Mouse (Mus musculus) T-helper 17 cell (primary cell): Measurements from ENCODE around the gene Ndufa3.
"Not testable (repeated sequence)": the region's sequence is repeated elsewhere in the genome, so short reads cannot be mapped to it uniquely, and the experiment has no call there.

Experiments
- in situ Hi-C, 2 experiments: fragments of 300-600 bp; cut with MboI, MseI; formaldehyde crosslinking; loops; 1 replicate in 1 of 2; 2 replicates in 1 of 2; pipeline ENCODE4 v1.15.1; 2025; ENCODE audit warnings: high pct_unique_total_duplicates in 2 of 2

The Ndufa3 gene

DNA sequence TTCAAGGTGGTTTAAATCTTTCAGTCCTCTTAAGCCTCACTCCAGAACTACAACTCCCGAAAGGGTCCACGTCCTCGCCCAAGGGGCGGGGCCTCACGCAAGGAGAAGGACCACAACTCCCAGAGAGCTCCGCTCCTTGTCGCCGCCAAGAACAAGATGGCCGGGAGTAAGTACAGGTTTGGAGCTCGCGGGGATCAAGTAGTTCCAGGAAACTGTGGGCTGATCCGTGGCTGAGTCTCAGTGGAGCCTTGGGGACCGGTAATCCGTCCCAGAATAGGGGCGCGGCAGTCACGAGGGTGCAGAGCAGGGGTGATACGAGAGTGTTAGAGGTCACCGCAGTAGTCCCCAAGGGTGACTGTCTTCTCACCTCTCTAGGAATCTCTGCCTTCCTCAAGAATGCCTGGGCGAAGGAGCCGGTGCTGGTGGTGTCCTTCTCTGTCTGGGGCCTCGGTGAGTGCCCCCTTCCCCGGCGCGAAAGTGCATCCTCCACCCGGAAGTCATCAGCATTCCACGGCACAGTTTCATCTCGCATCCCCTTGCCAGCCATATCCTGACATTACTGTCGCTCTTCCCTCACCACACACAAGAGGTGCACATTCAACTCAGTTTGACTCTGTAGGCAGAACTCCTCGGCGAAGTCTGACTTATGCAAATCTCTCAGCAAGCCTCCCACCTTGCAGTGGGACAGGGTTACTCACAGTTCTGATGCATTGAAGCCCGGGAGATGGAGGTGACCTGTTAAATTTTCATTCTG lies at the start of gene Ndufa3:
Ndufa3 (plus strand) TSS at position 132 of the 754 bp plus-strand sequence.
- in situ Hi-C loops: loop anchor here in 1 of 2 experiments (25.0 kb wide), 1 partner anchor 220 kb away; the partner anchor contains the start of genes Gm15448 and Pira2

DNA sequence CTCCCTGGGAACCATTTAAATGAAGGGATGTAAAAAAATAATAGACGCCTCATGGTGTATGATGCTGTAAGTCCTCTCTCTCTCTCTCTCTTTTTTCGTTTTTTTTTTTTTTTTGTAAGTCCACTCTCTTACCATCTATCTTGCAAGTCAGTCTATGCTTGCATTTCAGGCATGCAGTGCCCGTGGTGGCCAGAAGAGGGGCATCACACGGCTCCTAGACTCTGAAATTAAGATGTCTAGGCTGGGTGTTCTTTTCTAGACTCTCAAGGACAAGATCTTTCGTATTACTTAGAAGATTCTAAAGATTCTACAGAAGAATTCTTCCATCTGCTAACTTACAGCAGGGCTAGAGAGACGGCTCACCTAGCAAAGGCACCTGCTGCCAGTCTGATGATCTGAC lies 47.4 kb upstream of the Ndufa3 start:
- in situ Hi-C loops: loop anchor here (5.0 to 10.0 kb wide), 4 partner anchors 57 to 347 kb away; partner anchors contain the start of gene Tarm1 (in 1 of the 2)

DNA sequence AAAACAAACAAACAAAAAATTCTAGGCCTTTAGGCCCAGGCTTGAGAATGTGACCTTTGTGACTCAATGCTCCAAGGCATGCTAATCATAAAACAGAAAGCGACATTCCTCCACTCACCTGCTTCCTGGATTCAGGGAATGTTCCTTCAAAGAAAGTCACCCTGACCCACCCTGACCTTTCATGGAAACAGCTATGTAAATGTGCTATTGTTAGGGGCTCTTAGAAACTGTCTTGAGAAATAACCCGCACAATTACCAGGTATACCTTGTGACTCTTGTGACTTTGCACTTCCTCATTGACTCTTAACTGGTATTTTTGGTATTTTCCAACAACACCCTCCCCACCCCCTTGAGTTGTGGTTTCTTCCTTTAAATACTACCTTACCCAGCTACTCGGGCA lies 46.6 kb upstream of the Ndufa3 start:
- in situ Hi-C loops: not testable (repeated sequence)

DNA sequence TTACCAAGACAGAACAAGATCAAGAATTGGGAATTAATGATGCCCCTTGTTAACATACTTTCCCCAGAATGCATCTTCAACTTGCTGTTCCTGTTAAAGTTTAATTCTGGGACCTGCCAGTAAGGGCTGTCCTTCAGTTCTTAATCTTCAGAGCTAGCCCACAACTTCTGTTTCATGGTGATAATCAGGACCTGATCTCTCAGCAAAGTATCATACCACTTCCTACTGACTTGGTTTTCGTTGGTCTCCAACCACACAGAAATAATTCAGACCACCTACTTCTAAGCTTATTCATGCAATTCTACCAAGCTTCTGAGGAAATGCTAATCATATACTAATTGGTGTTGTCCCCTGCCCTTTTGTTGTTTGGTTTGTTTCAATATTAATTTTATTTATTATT lies 45.3 kb upstream of the Ndufa3 start:
- in situ Hi-C loops: no loop called here

DNA sequence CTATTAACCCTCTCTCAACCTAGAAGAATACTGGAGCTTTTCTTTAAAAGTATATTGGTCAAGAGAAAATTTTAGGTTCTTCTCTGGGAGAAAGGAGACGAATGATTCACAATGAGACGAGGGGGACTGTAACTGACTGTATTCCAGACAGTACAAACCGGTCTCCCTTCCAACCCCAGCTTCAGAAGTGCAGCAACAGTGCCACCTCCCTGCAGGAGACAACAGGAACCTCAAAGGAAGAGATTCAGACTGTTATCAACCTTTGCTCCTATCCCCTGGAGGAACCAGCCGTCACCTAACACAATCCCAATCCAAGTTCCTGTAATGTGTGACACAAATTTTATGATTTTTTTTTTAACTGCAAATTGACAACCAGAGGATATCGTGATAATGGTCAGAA lies 43.0 kb upstream of the Ndufa3 start:
- in situ Hi-C loops: no loop called here

DNA sequence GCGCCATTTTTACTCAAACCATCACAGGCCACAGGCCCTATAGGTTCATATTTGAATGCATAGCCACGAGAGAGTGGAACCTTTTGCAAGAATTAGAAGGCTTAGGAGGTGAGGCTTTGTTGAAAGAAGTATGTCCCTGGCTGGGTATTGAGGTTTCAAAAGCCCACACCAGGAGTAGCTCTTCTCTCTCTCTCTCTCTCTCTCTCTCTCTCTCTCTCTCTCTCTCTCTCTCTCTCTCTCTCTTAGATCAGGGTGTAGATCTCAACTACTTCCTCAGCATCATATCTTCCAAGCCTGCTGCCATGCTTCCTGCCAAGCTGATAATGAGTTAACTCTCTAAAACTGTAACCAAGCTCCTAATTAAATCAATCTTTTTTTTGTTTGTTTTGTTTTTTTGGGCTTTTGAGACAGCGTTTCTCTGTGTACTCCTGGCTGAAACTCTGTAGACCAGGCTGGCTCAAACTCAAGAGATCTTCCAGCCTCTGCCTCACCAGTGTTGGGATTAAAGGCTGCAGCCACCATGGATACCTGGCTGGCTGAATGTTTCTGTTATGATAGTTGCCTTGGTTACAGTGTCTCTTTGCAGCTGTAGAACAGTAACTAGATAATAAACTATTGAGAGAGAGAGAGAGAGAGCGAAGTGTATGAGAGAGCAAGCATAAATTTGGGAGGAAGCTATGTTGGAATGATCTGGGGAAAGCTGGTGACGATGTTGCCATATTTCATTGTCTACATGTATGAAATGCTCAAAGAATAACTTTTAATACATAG lies 40.6 kb upstream of the Ndufa3 start:
- in situ Hi-C loops: no loop called here

DNA sequence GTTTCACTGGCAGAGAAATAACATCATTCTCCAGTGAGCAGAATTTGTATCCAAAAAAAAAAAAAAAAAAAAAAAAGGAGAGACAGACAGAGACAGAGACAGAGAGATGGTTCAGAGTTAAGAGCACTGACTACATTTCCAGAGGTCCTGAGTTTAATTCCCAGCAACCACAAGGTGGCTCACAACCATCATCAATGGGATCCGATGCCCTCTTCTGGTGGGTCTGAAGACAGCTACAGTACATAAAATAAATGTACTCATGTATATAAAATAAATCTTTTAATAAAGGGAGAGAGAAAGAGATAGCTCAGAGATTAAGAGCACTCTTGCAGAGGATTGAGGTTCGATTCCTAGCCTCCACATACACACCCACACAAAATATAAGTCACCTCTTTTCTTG lies 39.0 kb upstream of the Ndufa3 start:
- in situ Hi-C loops: no loop called here

DNA sequence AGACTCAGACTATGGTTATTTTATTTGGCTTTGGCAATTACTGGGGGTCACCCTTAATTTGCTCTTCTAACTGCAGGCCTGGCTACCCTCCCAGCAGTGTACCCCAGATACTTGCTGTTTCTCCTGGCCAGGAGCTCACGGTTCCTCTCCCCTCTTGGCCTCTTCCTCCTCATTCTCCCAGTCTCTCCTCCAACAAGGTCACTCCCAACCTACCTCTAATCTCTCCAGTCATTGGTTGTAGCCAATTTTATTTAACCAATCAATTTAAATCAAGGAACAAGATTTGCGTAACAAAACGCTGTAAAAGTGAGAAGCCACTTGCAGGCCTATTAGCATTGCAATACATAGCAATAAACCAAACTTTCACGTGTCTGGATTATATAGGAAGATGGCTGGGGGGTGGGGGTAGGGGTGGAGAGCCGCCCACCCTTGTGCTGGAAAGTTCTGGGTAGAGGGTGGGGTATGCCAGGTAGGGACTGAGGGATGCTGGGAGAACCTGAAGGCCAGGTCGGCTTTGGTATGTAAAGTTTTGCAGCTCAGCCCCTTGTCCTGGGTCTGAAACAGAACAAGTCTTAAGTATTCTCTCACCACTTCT lies 38.1 kb upstream of the Ndufa3 start:
- in situ Hi-C loops: no loop called here

DNA sequence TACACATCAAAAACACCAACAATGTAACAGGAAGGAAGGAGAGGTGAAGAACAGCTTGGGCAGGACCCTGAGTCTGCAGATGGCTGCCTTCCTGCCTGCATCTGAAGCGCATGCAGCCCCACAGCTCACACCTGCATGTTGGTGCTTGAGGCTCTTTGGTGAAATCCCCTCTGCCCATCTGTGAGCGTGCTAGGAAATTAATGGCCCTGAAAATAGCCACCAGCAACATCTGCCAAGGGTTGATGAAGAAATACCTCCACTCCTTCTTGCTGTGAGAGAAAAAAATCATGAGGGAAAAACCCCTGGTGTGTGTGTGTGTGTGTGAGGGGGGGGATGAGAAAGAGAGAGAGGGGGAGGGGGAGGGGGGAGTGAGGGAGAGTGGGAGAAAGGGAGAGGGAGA lies 37.1 kb upstream of the Ndufa3 start:
- in situ Hi-C loops: no loop called here

DNA sequence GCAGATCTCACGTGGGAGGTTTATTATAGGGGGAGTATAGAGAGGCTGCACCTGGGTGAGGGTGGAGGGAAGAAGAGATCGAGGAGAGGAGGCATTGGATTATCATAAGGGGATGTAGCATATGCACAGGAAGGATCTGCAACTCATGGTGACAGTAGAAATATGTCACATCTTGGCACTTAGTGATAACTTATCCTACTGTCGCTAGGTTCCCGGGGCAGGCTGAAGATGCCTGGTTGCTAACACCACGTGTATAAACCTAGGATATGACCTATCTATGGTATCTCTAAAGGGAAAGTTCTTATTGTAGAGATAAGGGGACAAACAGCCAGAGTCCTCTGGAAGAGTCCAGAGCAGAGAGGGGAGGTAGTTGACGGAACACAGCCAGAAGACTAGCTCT lies 31.4 kb upstream of the Ndufa3 start:
- in situ Hi-C loops: no loop called here

DNA sequence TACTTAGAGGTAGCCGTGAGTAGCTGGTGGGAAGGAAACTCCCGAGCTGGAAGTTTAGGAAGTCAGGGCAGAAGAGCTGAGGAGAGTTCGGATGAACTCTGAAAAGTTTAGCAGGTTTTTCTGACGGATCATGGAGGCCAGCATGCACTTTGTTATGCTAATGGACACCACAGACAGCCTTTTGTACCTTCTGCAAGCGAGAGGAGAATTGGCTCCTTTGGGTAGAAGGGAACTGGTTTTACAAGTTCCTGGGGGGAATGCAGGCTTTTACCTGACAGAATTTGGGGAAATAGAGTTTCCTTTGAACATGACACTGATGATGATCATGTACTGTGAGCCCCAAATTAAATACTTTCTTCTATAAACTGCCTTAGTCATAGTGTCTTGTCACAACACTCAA lies 30.9 kb upstream of the Ndufa3 start:
- in situ Hi-C loops: no loop called here

DNA sequence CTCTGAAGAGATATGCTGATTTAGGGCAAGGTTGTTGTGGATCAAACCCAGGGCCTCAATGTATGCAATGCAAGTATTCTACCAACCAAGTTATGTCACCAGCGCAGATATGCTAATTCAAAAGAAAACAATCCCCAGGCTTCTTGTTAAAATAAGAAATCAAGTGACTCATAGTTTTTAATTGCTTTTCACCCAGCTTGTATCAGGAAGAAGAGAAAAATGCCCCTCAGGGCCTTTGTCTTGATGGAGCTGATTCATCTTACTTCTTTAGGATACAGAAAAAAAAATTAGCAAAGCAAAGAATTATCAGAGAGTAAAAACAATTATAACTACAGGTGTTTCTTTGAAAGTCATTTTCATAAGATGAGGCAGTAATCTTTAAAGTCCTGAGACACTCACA lies 29.9 kb upstream of the Ndufa3 start:
- in situ Hi-C loops: no loop called here

DNA sequence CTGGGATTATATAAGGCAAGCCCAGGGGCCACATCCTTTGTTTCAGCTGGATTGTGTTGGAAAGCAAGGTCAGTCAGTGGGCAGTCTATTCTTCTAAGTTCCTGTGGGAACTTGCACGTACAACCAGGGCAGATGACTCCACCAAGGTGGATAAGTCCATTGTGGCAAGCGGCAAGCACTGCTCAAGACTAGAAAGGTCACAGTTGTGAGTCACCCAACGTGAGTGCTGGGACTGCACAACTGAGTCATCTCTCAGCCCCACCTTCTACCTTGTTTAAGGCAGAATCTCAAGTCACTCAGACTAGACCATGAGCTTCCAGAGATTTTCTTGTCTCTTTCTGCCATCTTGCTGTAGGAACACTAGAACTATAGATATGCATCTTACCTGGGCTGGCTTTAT lies 26.6 kb upstream of the Ndufa3 start:
- in situ Hi-C loops: loop anchor here (5.0 to 10.0 kb wide), 2 partner anchors 368 to 834 kb away; no protein-coding TSS in a partner anchor

DNA sequence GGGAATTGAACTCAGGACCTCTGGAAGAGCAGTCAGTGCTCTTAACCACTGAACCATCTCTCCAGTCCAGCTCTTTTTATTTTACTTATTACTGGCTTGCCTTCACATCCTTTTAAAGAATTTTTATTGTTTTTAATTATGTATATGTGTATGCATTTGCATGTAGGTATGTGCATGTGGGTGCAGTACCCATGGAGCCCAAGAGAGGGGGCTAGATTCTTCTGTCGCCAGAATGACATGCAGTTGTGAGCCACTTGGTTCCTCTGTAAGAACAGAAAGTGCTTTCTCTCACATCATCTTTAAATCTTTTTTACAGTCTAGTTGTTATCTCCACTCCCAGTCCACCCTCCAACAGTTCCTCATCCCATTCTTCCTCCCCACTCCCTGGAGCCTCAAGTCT lies 25.6 kb upstream of the Ndufa3 start:
- in situ Hi-C loops: loop anchor here (5.0 to 10.0 kb wide), 2 partner anchors 369 to 833 kb away; no protein-coding TSS in a partner anchor

DNA sequence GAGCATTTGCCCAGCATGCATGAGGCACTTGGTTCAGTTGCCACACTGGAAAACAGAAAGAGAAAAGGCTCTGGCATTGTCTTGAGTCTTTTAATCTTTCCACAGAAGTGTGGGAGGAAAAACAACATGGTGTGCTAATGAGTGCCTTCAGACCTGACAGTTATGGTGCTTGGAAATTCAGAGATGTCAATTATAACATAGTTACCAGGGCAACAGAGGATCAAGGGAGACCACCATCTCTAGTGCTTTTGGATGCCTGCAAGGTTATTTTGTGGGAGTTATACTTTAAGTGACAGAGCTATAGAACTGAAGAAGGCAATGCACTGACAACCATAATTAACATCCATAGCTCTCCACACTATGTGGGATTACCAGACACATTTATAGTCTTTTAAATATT lies 23.3 kb upstream of the Ndufa3 start:
- in situ Hi-C loops: loop anchor here (5.0 to 10.0 kb wide), 2 partner anchors 372 to 831 kb away; no protein-coding TSS in a partner anchor

DNA sequence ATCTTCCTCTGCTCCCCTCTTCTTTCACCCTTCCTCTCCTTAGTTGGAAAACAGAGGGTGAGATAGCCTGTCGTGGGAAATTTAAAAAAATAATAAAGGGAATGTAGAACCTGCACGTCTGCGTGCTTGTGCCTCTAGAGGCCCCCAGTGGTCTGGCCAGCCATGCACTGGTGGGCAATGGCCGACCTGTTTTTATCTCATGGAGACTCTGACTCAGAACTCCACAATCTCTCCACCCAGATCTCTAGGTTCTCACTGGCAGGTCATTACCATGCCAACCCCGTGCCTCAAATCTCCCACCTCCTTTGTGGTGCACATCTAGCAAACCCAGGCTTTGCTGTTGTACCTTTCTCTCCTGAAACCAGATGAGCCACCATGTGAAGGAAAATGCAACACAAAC lies 22.5 kb upstream of the Ndufa3 start:
- in situ Hi-C loops: loop anchor here (5.0 to 10.0 kb wide), 2 partner anchors 372 to 830 kb away; no protein-coding TSS in a partner anchor

DNA sequence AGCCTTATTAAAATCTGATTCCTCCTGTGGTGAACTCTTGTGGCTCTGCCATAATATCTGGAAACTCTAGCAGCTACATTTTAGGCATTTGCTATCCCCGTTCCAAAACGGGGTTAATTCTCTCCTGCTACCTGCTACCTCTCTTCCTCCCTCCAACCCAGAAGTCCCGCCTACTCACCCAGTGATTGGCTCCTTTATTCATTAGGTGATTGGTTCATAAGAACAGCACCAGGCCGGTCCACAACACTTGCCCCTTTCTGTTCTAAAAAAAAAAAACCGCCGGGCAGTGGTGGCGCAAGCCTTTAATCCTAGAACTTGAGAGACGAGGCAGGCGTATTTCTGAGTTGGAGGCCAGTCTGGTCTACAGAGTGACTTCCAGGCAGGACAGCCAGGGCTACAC lies 22.0 kb upstream of the Ndufa3 start:
- in situ Hi-C loops: loop anchor here in 1 of 2 experiments (10.0 kb wide), 1 partner anchor 830 kb away; no protein-coding TSS in a partner anchor

DNA sequence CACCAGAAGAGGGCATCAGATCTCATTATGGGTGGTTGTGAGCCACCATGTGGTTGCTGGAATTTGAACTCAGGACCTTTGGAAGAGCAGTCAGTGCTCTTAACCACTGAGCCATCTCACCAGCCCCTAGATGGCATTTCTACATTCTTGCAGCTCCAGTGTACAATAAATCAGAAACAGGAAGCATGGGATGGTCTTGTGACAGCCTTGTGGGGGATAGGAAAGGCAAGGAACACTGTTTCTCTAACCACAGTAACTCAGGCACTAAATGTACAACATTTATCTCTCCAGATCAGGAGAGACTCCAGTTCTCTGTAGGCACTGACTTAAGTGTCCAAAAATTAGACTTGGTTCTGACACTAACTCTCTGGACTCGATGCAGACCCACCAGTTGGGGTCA lies 19.4 kb upstream of the Ndufa3 start:
- in situ Hi-C loops: loop anchor here in 1 of 2 experiments (10.0 kb wide), 1 partner anchor 827 kb away; no protein-coding TSS in a partner anchor

DNA sequence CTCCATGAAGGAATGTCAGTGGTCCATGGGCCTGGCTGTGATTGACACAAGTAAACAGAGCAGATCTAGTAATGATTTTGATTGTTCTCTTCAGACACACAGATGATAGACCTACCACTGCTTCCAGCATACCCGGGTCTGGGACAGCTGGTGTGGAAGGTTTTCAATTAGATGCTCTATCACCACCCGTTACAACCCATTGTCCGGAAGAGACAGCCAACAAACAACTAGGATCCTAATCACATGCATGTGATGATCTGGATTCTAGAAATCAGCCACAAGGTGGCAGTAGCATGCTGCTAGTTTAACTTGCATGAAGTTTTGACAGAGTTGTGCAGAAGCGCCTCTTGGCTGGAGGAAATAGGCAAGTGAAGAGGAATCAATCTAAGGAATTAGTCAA lies 16.1 kb upstream of the Ndufa3 start:
- in situ Hi-C loops: loop anchor here (10.0 to 25.0 kb wide), 2 partner anchors 236 to 254 kb away; partner anchors contain the start of genes Gm15448 (in 1 of the 2) and Pira2 (in 1 of the 2)

DNA sequence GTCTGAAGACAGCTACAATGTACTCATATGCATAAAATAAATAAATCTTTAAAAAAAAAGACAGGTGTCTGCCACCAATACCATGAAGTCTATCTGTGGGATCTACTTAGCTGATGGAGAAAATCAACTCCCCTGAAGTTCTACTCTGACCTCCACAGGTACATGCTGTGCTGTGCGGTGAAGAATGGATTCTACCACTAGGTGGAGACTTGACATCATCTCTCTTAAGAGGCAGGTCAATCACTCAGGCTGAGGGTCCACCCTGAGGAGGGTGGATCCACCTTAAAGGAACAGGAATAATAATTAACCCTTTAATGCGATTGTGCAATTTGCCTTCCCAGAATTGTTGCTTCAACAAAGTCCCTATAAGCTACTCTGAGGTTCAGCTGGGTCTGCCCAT lies 10.4 kb upstream of the Ndufa3 start:
- in situ Hi-C loops: loop anchor here (10.0 to 25.0 kb wide), 2 partner anchors 231 to 248 kb away; partner anchors contain the start of genes Gm15448 (in 1 of the 2) and Pira2 (in 1 of the 2)

DNA sequence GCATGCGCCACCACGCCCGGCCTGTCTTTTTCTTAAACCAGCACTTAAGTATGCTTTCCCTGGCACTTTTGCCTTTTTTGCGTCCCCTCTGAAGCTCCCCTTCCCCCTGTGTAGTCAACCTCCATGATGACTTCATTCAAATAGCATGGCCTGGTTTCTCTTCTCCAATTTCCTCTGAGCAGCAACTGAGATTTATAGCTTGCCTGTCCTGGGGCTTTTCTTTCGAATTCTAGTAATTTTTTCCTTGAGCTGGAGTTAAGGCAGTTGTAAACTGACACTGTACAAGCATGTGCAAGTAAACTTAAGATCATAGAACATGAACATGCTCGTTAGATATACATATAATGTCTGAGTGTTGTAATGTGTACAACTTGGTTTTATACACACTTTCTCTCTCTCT lies 9.8 kb upstream of the Ndufa3 start:
- in situ Hi-C loops: loop anchor here (10.0 to 25.0 kb wide), 2 partner anchors 230 to 247 kb away; partner anchors contain the start of genes Gm15448 (in 1 of the 2) and Pira2 (in 1 of the 2)
